Mouse (Mus musculus): Measurements from ENCODE around the gene Cyp2t4.
A peak's percentile ranks its signal among the peaks of the same experiment; 100 is the strongest.

Gene Cyp2t4

GRCm38 (mm10) chr7:27161744-27162143 lies 8.2 kb downstream of the Cyp2t4 start:
- DNase-seq (ENCODE audit: low spot score) = no peak

- DNase-seq (ENCODE audit: low spot score) = no peak
These were observed 9.4 kb downstream of the Cyp2t4 start for GRCm38 (mm10) chr7:27162780-27163449.

- no peak for DNase-seq (ENCODE audit: low spot score)
These were observed 9.9 kb downstream of the Cyp2t4 start for GRCm38 (mm10) chr7:27163450-27163805.

- DNase-seq (ENCODE audit: low spot score) = no peak
These were observed 10.8 kb downstream of the Cyp2t4 start for GRCm38 (mm10) chr7:27164112-27164947.

GRCm38 (mm10) chr7:27165007-27165655 lies 11.6 kb downstream of the Cyp2t4 start:
- DNase-seq (ENCODE audit: low spot score) = no peak

GRCm38 (mm10) chr7:27165696-27166095 lies 12.2 kb downstream of the Cyp2t4 start:
- DNase-seq (ENCODE audit: low spot score) = no peak

GRCm38 (mm10) chr7:27166229-27166613 lies 12.7 kb downstream of the Cyp2t4 start:
- peak; percentile 34 for DNase-seq (ENCODE audit: low spot score)

- peak; percentile 88 for DNase-seq (ENCODE audit: low spot score)
These were observed 13.3 kb downstream of the Cyp2t4 start, which contains the start of gene Egln2 for GRCm38 (mm10) chr7:27166614-27167474. Egln2 (minus strand) TSS chr7:27166802.

GRCm38 (mm10) chr7:27167475-27168094 lies 14.1 kb downstream of the Cyp2t4 start:
- DNase-seq (ENCODE audit: low spot score) = no peak

- no peak for DNase-seq (ENCODE audit: low spot score)
These were observed 14.9 kb downstream of the Cyp2t4 start for GRCm38 (mm10) chr7:27168371-27168770.

GRCm38 (mm10) chr7:27170981-27171380 lies 17.5 kb downstream of the Cyp2t4 start:
- DNase-seq (ENCODE audit: low spot score) = no peak

- DNase-seq (ENCODE audit: low spot score) = no peak
These were observed 21.0 kb downstream of the Cyp2t4 start for GRCm38 (mm10) chr7:27174496-27174895.

- DNase-seq (ENCODE audit: low spot score) = no peak
These were observed 21.4 kb downstream of the Cyp2t4 start for GRCm38 (mm10) chr7:27174896-27175295.

- no peak for DNase-seq (ENCODE audit: low spot score)
These were observed 24.4 kb downstream of the Cyp2t4 start for GRCm38 (mm10) chr7:27177942-27178323.

GRCm38 (mm10) chr7:27178324-27179216 lies 25.1 kb downstream of the Cyp2t4 start, which contains the start of gene Rab4b:
Rab4b (minus strand) TSS chr7:27178896.
- peak; percentile 96 for DNase-seq (ENCODE audit: low spot score)

GRCm38 (mm10) chr7:27179217-27179918 lies 25.9 kb downstream of the Cyp2t4 start:
- no peak for DNase-seq (ENCODE audit: low spot score)

- no peak for DNase-seq (ENCODE audit: low spot score)
These were observed 26.5 kb downstream of the Cyp2t4 start for GRCm38 (mm10) chr7:27180036-27180435.

GRCm38 (mm10) chr7:27180837-27181695 lies 27.6 kb downstream of the Cyp2t4 start, which contains the start of the genes Gm21983 and Mia:
Gm21983 (minus strand) TSS chr7:27181086.
Mia (minus strand) TSS chr7:27181157.
- DNase-seq (ENCODE audit: low spot score) = no peak

- no peak for DNase-seq (ENCODE audit: low spot score)
These were observed 29.0 kb downstream of the Cyp2t4 start for GRCm38 (mm10) chr7:27182498-27182897.
